Mouse (Mus musculus) ovary, postnatal 14 days (tissue): ENCODE data around the gene Banp.

Experiments used
- DNase-seq: peaks from one replicate; pipeline ENCODE4 v3.0.0; 2022; ENCODE audit warnings: low spot score

Gene Banp

GRCm38 (mm10) chr8:121980792-121981519, 31.4 kb downstream of the Banp start:
- DNase-seq: no peak

- no peak for DNase-seq
Measured at GRCm38 (mm10) chr8:121981520-121981895, 32.0 kb downstream of the Banp start.

- DNase-seq: no peak
Measured at GRCm38 (mm10) chr8:121985673-121986072, 36.1 kb downstream of the Banp start.

GRCm38 (mm10) chr8:121987892-121988291, 38.3 kb downstream of the Banp start:
- DNase-seq: no peak

GRCm38 (mm10) chr8:121990506-121991255, 41.1 kb downstream of the Banp start:
- DNase-seq: no peak

- DNase-seq: no peak
Measured at GRCm38 (mm10) chr8:121991611-121992010, 42.1 kb downstream of the Banp start.

- no peak for DNase-seq
Measured at GRCm38 (mm10) chr8:121992911-121993310, 43.4 kb downstream of the Banp start.

- DNase-seq: no peak
Measured at GRCm38 (mm10) chr8:121995112-121995511, 45.6 kb downstream of the Banp start.

- DNase-seq: no peak
Measured at GRCm38 (mm10) chr8:121995895-121996294, 46.3 kb downstream of the Banp start.

GRCm38 (mm10) chr8:121998631-121999030, 49.1 kb downstream of the Banp start:
- no peak for DNase-seq

GRCm38 (mm10) chr8:121999211-121999610, 49.7 kb downstream of the Banp start:
- no peak for DNase-seq

GRCm38 (mm10) chr8:122001339-122002115, 52.0 kb downstream of the Banp start:
- DNase-seq: no peak

GRCm38 (mm10) chr8:122003646-122004045, 54.1 kb downstream of the Banp start:
- DNase-seq: no peak

GRCm38 (mm10) chr8:122004131-122004530, 54.6 kb downstream of the Banp start:
- DNase-seq: no peak

GRCm38 (mm10) chr8:122005422-122006204, 56.1 kb downstream of the Banp start:
- no peak for DNase-seq

GRCm38 (mm10) chr8:122006688-122007484, 57.3 kb downstream of the Banp start:
- DNase-seq: no peak

- no peak for DNase-seq
Measured at GRCm38 (mm10) chr8:122008395-122008794, 58.8 kb downstream of the Banp start.

- DNase-seq: no peak
Measured at GRCm38 (mm10) chr8:122010638-122011037, 61.1 kb downstream of the Banp start.

- DNase-seq: no peak
Measured at GRCm38 (mm10) chr8:122011066-122011588, 61.6 kb downstream of the Banp start.

- DNase-seq: no peak
Measured at GRCm38 (mm10) chr8:122014606-122015005, 65.1 kb downstream of the Banp start.
